Mouse (Mus musculus) small intestine, adult 2 months (tissue): ENCODE measurements at regions not wholly inside any gene's neighbourhood (a gene's known extent, or its start where the extent isn't known, plus 50 kb on each side); places are given as distances from the start of the nearest gene placed in this dataset.

Experiments used
- CTCF ChIP-seq: fragments of 200-500 bp; IDR thresholded peaks from 2 replicates; pipeline ENCODE4 v1.5.1; 2012; ENCODE audit warnings: low read depth, mild to moderate bottlenecking, control low read depth, inconsistent platforms, low read length, moderate library complexity, mixed read lengths; ENCODE audit not compliant: insufficient replicate concordance, insufficient read length; ENCODE audit errors: extremely low read depth
- POLR2A ChIP-seq: fragments of 200-500 bp; IDR thresholded peaks from 2 replicates; pipeline ENCODE4 v1.6.1; 2012; ENCODE audit warnings: low read depth, mild to moderate bottlenecking, control low read depth, inconsistent platforms, low read length, moderate library complexity

DNA sequence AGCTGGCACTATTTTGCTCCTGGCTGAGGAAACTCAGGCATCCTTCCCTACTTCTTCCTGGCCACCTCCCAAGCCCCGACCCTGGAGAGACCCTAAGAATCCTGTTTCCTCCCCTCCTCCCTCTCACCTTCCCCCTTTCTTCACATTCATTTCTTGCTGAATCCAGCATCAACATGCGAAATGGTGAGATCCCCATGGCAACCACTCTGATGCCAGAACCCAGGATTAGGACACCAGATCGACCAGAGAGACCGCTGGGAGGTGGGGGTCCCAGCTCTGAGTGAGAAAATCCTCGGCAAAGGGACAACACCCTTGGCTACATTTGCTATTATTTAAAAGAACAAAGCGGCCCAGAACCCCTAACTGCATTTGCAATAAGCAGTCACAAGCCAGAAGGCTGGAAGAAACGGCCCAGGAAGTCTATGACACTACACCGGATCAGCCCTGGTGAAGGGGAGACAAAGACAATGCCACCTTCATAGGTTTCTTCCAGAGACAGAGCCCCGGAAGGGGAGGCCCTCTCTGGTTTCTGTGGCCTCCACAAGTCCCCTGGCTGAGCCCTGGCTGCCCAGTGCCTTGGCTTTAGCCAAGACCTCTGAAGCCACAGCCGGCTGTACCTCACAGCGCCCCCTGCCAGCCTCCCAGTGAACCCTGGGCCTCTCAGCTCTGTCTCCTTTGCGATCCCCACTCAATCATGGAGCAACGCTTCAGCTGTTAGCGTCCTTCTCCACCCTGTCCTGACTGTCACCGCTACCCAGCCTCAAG is 265.6 kb upstream of the Rpl38 start:
- TF ChIP-seq CTCF: no peak
- no peak for TF ChIP-seq POLR2A
